Mouse (Mus musculus): ENCODE results near the gene Tbc1d22a.

Gene Tbc1d22a

GRCm38 (mm10) chr15:86279059-86279974 is 65.1 kb downstream of the Tbc1d22a start:
- no peak for DNase-seq (ENCODE audit: low read depth)

- no peak for DNase-seq (ENCODE audit: low read depth)
These were observed 65.9 kb downstream of the Tbc1d22a start for GRCm38 (mm10) chr15:86280137-86280536.

GRCm38 (mm10) chr15:86283238-86283637 is 69.0 kb downstream of the Tbc1d22a start:
- DNase-seq (ENCODE audit: low read depth) = no peak

- no peak for DNase-seq (ENCODE audit: low read depth)
These were observed 71.0 kb downstream of the Tbc1d22a start for GRCm38 (mm10) chr15:86285296-86285695.

- DNase-seq (ENCODE audit: low read depth) = peak; percentile 10
These were observed 75.8 kb downstream of the Tbc1d22a start for GRCm38 (mm10) chr15:86290074-86290473.

GRCm38 (mm10) chr15:86292288-86292687 is 78.0 kb downstream of the Tbc1d22a start:
- DNase-seq (ENCODE audit: low read depth) = no peak

- no peak for DNase-seq (ENCODE audit: low read depth)
These were observed 80.2 kb downstream of the Tbc1d22a start for GRCm38 (mm10) chr15:86294426-86294825.

GRCm38 (mm10) chr15:86295722-86296288 is 81.5 kb downstream of the Tbc1d22a start:
- DNase-seq (ENCODE audit: low read depth) = no peak

- no peak for DNase-seq (ENCODE audit: low read depth)
These were observed 83.0 kb downstream of the Tbc1d22a start for GRCm38 (mm10) chr15:86297281-86297680.

- DNase-seq (ENCODE audit: low read depth) = no peak
These were observed 89.6 kb downstream of the Tbc1d22a start for GRCm38 (mm10) chr15:86303876-86304275.

GRCm38 (mm10) chr15:86304861-86305260 is 90.6 kb downstream of the Tbc1d22a start:
- no peak for DNase-seq (ENCODE audit: low read depth)

- DNase-seq (ENCODE audit: low read depth) = no peak
These were observed 91.0 kb downstream of the Tbc1d22a start for GRCm38 (mm10) chr15:86305290-86305689.

GRCm38 (mm10) chr15:86309213-86309829 is 95.1 kb downstream of the Tbc1d22a start:
- peak; percentile 20 for DNase-seq (ENCODE audit: low read depth)

- no peak for DNase-seq (ENCODE audit: low read depth)
These were observed 106.7 kb downstream of the Tbc1d22a start for GRCm38 (mm10) chr15:86320803-86321510.

GRCm38 (mm10) chr15:86326341-86326740 is 112.1 kb downstream of the Tbc1d22a start:
- no peak for DNase-seq (ENCODE audit: low read depth)

- no peak for DNase-seq (ENCODE audit: low read depth)
These were observed 115.7 kb downstream of the Tbc1d22a start for GRCm38 (mm10) chr15:86329911-86330310.

- no peak for DNase-seq (ENCODE audit: low read depth)
These were observed 116.2 kb downstream of the Tbc1d22a start for GRCm38 (mm10) chr15:86330454-86330853.

GRCm38 (mm10) chr15:86331501-86332245 is 117.4 kb downstream of the Tbc1d22a start:
- no peak for DNase-seq (ENCODE audit: low read depth)

GRCm38 (mm10) chr15:86333176-86333575 is 118.9 kb downstream of the Tbc1d22a start:
- DNase-seq (ENCODE audit: low read depth) = no peak

GRCm38 (mm10) chr15:86333606-86334005 is 119.3 kb downstream of the Tbc1d22a start:
- DNase-seq (ENCODE audit: low read depth) = no peak

- DNase-seq (ENCODE audit: low read depth) = no peak
These were observed 120.0 kb downstream of the Tbc1d22a start for GRCm38 (mm10) chr15:86334276-86334675.

- DNase-seq (ENCODE audit: low read depth) = no peak
These were observed 120.5 kb downstream of the Tbc1d22a start for GRCm38 (mm10) chr15:86334745-86335144.
